Mouse (Mus musculus): ENCODE data around the gene Spata19.

- TF ChIP-seq MAFK (IDR thresholded peaks at IDR 0.05; ENCODE audit: insufficient read depth, low read depth, low read length) (no peak), ZNF384 (IDR thresholded peaks at IDR 0.05; ENCODE audit: low read depth, low read length) (no peak), CHD2 (IDR thresholded peaks at IDR 0.05; ENCODE audit: low read depth, low read length) (no peak)
These were observed 32.0 kb downstream of the Spata19 start for GRCm38 (mm10) chr9:27428552-27428951.
